Mouse (Mus musculus): ENCODE data around the gene Tyrobp.

Tyrobp gene

DNA sequence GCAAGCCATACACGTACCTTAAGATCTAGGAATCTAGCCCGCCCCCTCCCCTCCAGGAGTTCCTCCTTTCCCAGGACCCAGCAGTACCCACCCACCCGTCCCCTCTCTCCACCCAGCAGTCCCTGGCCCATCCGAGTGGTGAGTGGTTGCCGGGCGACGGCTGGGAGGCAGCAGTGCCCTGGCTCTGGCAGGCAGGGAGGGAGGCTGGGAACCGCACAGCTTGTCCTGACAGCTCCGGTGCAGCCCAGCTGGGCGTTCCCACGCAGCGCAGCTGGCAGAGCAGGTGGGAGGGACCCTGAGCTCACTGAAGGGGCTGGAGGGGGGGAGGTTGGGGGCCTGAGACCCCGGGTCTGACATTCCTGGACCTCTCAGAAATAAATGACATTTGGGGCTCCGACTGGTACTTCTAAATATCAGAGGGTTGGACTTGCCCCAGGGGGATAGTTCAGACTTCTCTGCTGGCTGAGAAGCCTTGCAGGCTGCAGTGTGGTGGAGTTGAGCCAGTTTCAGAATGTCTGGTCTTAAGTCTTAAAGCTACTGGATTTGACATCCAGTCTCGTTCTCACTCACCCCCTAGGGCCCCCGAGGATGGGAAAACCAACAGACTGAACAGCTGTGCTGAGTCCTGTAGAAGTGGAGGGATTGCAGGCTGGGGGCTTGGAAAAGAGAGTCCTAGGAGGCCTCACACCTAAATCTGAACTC lies 44.2 kb downstream of the Tyrobp start, which contains the start of the genes Kirrel2 and Nphs1:
TSS of gene Kirrel2 (minus strand) at position 62 of the 702 bp plus-strand sequence.
TSS of gene Nphs1 (plus strand) at position 687 of the 702 bp plus-strand sequence.
- CTCF ChIA-PET, result no interaction called here

DNA sequence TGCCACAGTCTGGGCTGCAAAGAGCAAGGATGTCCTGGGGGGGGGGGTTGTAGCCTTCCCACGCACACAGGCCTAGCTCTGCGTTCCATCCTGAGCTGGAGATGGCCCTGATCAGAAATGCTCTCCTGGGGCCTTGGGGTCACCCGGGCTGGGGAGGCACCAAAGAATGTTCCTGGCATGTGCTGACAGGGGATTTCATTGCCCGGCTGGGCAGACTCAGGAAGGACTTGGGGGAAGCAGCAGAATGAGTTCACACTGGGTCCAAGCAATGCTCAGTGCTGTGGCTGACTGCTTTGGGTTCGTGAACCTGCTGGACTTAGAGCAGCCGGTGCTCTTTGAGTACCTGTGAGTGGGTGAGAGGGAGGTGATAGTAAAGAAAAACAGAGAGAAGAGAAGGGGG lies 45.9 kb downstream of the Tyrobp start:
- CTCF ChIA-PET, result no interaction called here

DNA sequence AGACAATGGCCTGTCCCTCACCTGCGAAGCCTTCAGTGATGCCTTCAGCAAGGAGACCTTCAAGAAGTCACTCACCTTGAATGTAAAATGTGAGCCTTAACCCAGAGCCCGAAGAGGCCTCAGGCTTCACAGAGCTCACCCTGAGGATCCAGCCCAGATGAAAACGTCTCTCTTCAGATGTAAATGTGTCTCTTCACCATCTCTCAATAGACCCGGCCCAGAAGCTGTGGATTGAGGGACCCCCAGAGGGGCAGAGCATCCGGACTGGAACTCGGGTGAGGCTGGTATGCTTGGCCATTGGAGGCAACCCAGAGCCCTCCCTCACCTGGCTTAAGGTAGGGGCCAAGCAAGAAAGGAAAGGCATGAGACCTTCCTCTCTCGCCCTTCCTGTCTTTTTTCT lies 50.0 kb downstream of the Tyrobp start:
- CTCF ChIA-PET, result no interaction called here

DNA sequence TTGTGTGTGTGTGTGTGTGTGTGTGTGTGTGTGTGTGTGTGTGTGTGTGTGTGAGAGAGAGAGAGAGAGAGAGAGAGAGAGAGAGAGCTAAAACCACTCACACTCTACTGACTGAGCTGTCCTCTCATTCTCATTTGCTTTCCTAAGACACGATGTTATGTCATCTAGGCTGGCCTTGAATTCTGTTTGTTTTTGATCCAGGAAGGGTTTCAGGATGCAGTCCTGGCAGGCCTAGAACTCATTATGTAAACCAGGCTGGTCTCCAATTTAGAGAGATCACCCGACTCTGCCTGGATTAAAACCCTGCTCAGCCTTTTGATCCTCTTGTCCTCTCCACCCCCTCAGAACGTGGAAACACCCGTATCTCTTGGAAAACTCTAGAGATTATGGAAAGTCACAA lies 50.4 kb downstream of the Tyrobp start:
- CTCF ChIA-PET, result no interaction called here

DNA sequence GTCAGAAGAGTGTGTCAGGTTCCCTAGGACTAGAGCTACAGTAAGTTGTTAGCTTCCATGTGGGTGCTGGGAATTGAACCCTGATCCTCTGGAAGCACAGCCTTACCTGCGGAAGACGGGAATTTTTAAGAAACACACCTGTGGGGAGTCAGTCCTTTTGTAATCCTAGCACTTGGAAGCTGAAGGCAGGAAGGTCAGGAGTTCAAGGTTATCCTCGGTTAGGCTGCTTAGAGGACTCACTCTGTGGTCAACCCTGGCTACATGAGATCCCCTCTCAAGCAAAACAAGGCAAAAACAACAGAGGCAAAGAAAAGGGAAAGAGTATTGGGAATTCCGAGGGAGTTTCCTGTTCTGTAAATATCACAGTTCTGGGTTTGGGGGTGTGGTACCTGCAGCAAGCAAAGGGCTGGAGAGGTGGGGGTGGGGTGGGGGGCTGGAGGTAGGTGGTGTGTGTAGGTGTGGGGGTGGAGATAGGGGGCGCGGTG lies 51.3 kb downstream of the Tyrobp start:
- CTCF ChIA-PET, result no interaction called here

All from spleen, embryonic (tissue).